33 mouse cellular contexts compared by ENCODE assay signal in genomic region chr12:84573094-84573493, GRCm38 (mm10). TPM values are rescaled to one million over a fixed set of nuclear protein-coding genes. Genes with fewer than 3 reads are reported as not detected.
"Had no signal": no experiment of that assay in that cellular context is flagged by ENCODE, and none has a peak within 500 bp of the region (broad histone marks: within the 10 kb centered on the region; RNA-seq: fewer than 3 reads in every experiment).

No protein-coding gene starts in this region.

- H3K4me3 ChIP-seq: gastrocnemius, adult 2 months; heart, embryonic 10.5 days; heart, embryonic 12.5 days; hindbrain, embryonic 15.5 days; kidney, embryonic 15.5 days; limb, embryonic 13.5 days; limb, embryonic 15.5 days; liver, embryonic 12.5 days had no signal

- DNase-seq: gastrocnemius, adult 2 months; gastrocnemius, postnatal 10 days; gastrocnemius, postnatal 25 days; heart, adult 18-20 months; heart, postnatal 10 days; heart, postnatal 4 days; kidney, adult 11 months; kidney, adult 2 months; kidney, adult 9 months; kidney, postnatal 14 days; kidney, postnatal 36 days; layer of hippocampus, adult 9-11 months; layer of hippocampus, postnatal 36 days; left cerebral cortex, postnatal 4 days had no signal

- H3K36me3 ChIP-seq: heart, embryonic 10.5 days; heart, embryonic 12.5 days; hindbrain, embryonic 15.5 days; kidney, embryonic 15.5 days; limb, embryonic 13.5 days; limb, embryonic 15.5 days; liver, embryonic 12.5 days had no signal

- ATAC-seq: forebrain, embryonic 16.5 days; intestine, embryonic 16.5 days; liver, embryonic 12.5 days had no signal

- H3K4me2 ChIP-seq: heart, embryonic 12.5 days; hindbrain, embryonic 15.5 days; kidney, embryonic 15.5 days; limb, embryonic 13.5 days; limb, embryonic 15.5 days; liver, embryonic 12.5 days had no signal

- H3K9me3 ChIP-seq: heart, embryonic 10.5 days; heart, embryonic 12.5 days; hindbrain, embryonic 15.5 days; kidney, embryonic 15.5 days; limb, embryonic 13.5 days; limb, embryonic 15.5 days; liver, embryonic 12.5 days had no signal

- H3K27ac ChIP-seq: gastrocnemius, adult 2 months; heart, embryonic 10.5 days; hindbrain, embryonic 15.5 days; kidney, embryonic 15.5 days; kidney, postnatal 0 days; limb, embryonic 13.5 days; limb, embryonic 15.5 days; liver, embryonic 12.5 days had no signal

- H3K4me1 ChIP-seq: liver, embryonic 12.5 days had no signal

- H3K9ac ChIP-seq: heart, embryonic 12.5 days; hindbrain, embryonic 15.5 days; kidney, embryonic 15.5 days; limb, embryonic 13.5 days; limb, embryonic 15.5 days; liver, embryonic 12.5 days had no signal

RNA-seq across cellular contexts. Expression of gene Vsx2, which starts 3.5 kb away (rescaled TPM):
- total RNA-seq: gastrocnemius, adult 2 months; gastrocnemius, postnatal 25 days; gastrocnemius, postnatal 4 days; granulocyte monocyte progenitor cell, adult 5-6 weeks; heart, adult 18-20 months; heart, adult 8-10 months; heart, postnatal 10 days; heart, postnatal 25 days; heart, postnatal 4 days; left cerebral cortex, postnatal 4 days; liver, adult 2 months had no signal
- polyA plus RNA-seq: heart, embryonic 10.5 days; heart, embryonic 12.5 days; heart, embryonic 14.5 days; heart, embryonic 16.5 days; intestine, embryonic 14.5 days; intestine, embryonic 16.5 days; kidney, adult 2 months; kidney, embryonic 15.5 days; kidney, postnatal 0 days; large intestine, adult 2 months; liver, adult 2 months; liver, embryonic 12.5 days had no signal
